Mouse (Mus musculus): ENCODE results near the gene Mill2.

GRCm38 (mm10) chr7:18839865-18840264, at the start of gene Mill2:
- TF ChIP-seq MAX (IDR thresholded peaks at IDR 0.05): no peak
- TF ChIP-seq CTCF (IDR thresholded peaks at IDR 0.05; ENCODE audit: control insufficient read depth, insufficient read depth, insufficient read length): no peak
- no peak for TF ChIP-seq MYOG (IDR thresholded peaks at IDR 0.05; ENCODE audit: control insufficient read depth, extremely low read depth, insufficient read length)
- no peak for TF ChIP-seq FOSL1 (IDR thresholded peaks at IDR 0.05; ENCODE audit: insufficient read depth, low read length, poor library complexity, severe bottlenecking)
- no peak for TF ChIP-seq CEBPB (IDR thresholded peaks at IDR 0.05; ENCODE audit: low read depth)
